Mouse (Mus musculus) lung, postnatal 36 days (tissue): ENCODE data around the gene Cacna1g.

Experiments
- DNase-seq: peaks from one replicate; pipeline ENCODE4 v3.0.0; 2022; ENCODE audit warnings: mixed read lengths

Gene Cacna1g

DNA sequence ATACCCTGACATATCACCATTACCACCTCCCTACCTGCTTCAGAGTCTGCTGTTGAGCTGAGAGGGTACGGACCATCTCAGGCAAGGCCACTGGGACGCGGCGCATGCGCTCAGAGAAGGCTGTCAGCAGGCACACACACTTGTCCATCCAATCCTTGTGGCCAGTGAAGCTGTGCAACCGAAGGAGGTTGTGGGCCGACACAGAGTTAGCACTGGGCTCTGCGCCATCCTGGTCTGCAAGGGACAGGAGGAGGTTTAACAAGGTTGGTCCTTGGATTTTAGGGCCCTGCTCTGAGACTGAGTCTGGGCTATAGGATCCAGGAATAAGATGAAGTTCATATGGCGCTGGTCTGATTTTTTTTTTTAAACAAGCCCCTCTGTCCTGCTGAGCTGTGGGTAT, 6.4 kb upstream of the Cacna1g start:
- DNase-seq: no peak

DNA sequence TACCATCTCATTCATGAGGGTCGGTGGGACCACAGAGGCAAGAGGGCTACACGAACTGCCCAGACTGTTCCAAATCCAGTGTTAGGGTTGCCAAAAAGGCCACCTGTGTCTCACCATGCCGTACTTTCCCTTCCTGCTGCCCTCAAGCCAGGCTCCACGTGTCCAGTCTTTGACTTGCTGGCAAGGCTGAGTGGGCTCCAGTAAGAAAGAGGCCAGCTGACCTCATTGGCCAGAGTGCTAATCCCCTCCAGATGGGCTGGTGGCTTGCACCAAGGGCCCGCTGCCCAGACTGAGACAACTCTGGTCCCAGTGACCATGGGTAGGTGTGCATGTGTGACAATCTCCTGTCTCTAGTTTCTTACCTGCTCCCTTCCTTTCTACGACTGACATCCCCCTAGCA, 3.7 kb upstream of the Cacna1g start:
- DNase-seq: no peak

DNA sequence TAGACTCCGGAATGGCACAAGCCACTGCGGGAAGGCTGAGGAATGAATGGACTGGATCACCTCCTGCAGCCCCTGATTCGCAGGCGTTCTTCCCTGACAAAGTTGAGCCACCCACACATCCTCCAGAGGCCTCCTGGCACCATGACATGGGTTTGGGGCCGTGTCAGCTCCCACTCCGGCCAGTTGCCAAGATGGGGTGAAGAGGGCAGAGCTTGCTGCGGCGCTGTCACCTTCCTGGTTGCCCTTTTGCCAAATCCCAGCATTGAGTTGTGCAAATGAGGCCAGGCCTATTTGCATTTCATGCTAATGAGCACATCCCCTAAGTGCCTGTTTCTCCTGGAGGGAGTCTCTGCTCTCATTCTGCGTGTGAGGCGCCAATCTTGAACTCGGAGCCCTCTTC, 1.7 kb upstream of the Cacna1g start:
- DNase-seq: no peak

DNA sequence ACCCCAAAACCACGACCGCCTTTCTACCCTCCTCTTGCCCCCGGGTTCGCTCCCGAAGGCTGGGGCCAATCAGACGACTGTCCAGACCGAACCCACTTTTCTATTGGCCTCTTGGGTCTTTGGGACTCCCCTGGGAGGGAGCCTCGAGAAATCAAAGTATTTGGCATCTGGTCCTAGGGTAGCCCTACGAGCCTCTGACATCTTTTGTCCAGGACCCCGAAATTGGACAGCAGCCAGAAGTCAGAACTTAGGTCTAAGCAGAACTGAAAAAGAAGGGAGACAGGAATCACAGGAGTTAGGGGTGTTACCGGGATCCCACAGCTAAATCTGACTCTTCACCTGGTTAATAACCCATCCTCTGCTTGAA, 529 bp upstream of the Cacna1g start:
- no peak for DNase-seq

GRCm38 (mm10) chr11:94472916-94473706, 887 bp downstream of the Cacna1g start:
- no peak for DNase-seq

DNA sequence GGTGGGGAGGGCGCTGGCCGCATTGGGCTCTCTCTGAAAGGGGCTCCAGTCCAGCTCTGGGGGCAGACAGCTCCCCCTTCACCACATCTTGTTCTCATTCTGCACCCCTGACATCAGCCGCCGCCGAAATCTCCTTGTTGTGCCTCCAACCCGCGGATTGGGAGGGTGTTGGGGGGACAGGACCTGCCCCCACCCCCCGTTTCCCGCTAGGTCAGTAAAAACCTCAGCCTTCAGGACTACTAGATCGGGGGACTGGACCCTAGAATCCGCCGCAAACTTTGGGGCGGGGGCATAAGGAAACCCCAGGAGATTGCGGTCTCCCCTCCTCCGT, 1.4 kb downstream of the Cacna1g start:
- DNase-seq: no peak

DNA sequence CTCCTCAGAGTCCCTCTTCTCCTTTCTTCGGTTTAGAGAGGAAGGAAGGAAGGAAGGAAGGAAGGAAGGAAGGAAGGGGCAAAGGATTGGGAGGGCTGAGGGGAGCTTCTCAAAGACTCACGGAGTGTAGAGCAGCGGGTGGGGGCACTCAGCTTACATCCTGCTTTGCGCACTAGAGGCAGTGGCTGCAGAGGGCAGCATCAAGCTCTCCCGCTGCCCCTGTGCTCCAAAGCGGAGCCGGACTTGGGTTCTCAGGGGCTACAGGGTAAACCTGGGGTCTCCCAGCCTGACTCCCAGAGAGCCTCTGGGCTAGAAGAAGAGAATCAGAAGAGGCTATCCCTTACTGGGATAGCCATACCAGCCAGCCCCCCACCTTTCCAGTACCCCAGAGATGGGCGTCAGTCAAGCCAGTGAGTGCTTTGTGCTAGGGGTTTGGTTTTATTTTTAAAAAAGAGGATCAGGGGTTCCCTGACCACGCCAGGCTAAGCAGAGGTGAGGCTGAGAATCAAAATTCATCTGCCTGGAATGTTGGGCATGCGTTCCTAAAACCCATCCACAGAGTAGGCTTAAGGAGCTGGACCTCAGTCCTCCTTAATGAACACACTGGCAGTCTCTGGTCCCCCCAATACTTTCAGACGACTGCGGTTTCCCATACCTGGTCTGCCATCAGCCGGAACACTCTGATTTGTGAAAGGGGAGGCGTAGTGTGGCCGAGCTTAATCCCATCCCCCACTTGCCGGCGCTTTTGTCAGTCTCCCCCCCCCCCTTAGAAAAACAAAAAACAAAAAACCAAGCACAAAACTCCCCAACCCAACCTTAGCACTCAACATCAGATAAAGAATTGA, 2.0 kb downstream of the Cacna1g start:
- DNase-seq: no peak

- DNase-seq: no peak
These were observed 3.6 kb downstream of the Cacna1g start for GRCm38 (mm10) chr11:94470391-94470790.

GRCm38 (mm10) chr11:94469136-94470064, 4.6 kb downstream of the Cacna1g start:
- no peak for DNase-seq

DNA sequence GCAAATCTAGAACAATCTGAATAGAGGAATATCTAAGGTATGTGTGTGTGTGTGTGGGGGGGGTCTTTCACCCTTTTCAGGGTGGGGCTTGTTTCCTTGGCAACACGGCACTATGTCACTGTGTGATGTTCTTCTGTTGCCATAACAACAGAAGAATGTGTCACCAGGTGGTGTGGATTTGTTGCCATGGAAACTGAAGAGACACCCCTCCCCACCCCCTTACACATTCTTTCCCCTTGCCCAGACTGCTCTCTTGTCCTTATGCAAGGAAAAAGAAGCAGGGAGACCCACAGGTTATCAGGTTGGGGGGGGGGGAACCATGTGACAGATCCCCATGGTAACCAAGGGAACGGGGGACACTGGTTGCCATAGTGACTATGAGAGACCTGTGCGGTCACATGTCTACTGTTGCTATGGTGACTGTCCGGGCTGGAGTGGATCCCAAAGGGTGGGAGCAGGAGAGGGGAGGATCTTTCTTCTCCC, 5.4 kb downstream of the Cacna1g start:
- no peak for DNase-seq

DNA sequence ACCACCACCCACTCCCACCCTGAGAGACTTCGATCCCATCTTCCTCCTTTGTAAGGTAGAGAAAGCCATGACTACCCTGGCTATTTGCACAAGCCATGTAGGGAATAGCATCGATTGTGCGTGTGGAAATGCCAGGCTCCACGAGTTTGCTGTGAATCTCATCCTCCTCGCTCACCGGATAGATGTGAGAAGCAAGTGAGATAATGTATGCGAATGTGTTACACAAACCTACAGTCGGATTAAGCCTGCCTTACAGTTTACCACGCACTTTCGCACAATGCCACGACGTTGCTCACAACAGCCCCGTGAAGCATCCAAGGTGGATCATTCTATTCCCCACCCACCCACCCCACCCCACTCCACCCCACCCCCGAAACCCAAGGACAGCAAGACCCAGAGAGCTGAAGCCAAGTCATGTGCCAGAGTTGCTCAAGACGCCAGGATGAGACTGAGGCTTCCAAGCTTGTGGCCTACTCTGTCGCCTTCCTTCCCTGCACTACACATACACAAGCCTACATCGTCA, 7.6 kb downstream of the Cacna1g start:
- DNase-seq: no peak

DNA sequence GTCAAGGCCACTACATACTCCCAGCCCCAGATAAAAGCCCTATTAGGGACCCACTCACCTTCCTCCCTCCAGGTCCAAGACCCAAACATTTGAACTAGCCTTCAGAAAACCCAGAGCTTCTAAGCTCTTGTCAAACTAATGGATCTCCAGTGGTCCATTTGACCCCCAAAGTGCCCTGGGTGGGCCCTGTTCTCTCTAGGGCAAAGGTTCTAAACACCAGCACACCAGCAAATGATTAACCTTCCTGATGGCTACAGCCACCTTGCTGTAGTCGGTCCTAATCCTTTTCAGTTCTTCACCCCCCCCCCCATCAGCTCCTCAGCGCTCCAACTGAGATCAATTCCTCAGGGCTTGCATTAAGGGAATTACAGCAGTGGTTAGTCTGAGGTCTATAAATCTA, 9.8 kb downstream of the Cacna1g start:
- DNase-seq: no peak

DNA sequence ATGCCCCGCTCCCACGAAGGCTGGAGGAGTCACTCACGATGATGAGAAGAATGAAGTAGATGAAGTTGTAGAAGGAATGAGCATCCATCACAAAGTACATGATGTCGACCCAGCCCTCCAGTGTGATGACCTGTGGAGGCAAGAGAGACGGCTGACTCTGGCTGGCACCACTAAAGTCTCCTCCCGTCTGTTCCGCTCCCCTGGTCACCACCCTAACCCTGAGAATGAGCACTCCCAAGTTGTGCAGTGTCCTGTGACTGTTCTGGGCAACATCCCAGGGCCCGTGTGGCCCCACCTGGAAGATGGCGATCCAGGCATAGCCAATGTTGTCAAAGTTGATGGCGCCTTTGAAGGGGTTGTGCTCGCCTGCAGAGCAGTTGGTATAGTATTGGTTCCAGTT, 12.1 kb downstream of the Cacna1g start:
- no peak for DNase-seq

- no peak for DNase-seq
These were observed 17.0 kb downstream of the Cacna1g start for GRCm38 (mm10) chr11:94457001-94457400.

DNA sequence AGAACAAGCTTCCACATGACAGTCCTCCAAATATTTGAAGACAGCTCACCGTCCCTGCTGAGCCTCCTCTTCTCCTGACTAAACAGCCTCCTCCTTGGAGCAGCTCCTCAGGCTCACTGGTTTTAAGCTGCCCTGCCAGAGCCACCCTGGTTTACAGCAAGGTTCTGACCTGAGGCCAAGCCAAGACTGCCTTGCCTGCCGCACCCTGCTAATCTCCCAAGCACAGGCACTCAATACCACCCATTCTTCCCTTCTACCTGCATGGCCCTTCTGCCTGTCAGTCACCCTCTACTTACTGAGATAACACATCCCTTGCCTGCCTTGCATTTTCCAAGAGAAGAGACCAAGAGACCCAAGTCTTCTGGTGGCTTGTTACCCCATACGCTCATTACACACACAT, 17.7 kb downstream of the Cacna1g start:
- no peak for DNase-seq

- no peak for DNase-seq
These were observed 18.7 kb downstream of the Cacna1g start for GRCm38 (mm10) chr11:94455161-94455820.

GRCm38 (mm10) chr11:94454756-94455155, 19.2 kb downstream of the Cacna1g start:
- DNase-seq: no peak

GRCm38 (mm10) chr11:94451091-94451773, 22.8 kb downstream of the Cacna1g start:
- peak; percentile 69 for DNase-seq

- peak; percentile 22 for DNase-seq
These were observed 24.1 kb downstream of the Cacna1g start for GRCm38 (mm10) chr11:94449886-94450285.

GRCm38 (mm10) chr11:94449239-94449638, 24.8 kb downstream of the Cacna1g start:
- DNase-seq: no peak

GRCm38 (mm10) chr11:94447017-94447416, 27.0 kb downstream of the Cacna1g start:
- DNase-seq: no peak

GRCm38 (mm10) chr11:94445300-94445699, 28.7 kb downstream of the Cacna1g start:
- no peak for DNase-seq
